Mouse (Mus musculus) liver, embryonic 14.5 days (tissue): Measurements from ENCODE around the gene Hal. TPM values are rescaled to one million over a fixed set of nuclear protein-coding genes. Genes with fewer than 3 reads are reported as not detected.

Experiments used
- ATAC-seq: fragments of 200-750 bp; cut with Nextera tagmentation; 2 replicates; pipeline ENCODE4 v1.8.0; 2017; ENCODE audit warnings: moderate number of reproducible peaks, mild to moderate bottlenecking, moderate library complexity; ENCODE audit not compliant: insufficient read depth
- DNase-seq, 3 experiments: peaks; one replicate each; pipeline ENCODE4 v3.0.0-alpha.2; 2012 to 2013; ENCODE audit warnings: low read depth in 3 of 3, low spot score in 3 of 3
- H3K27ac ChIP-seq: fragments of 300-500 bp; sonication (generic); 2 replicates; pipeline ENCODE4 v1.5.1; 2014; ENCODE audit warnings: moderate library complexity, mild to moderate bottlenecking, control low read depth, inconsistent platforms
- H3K27me3 ChIP-seq: fragments of 300-500 bp; sonication (generic); 2 replicates; pipeline ENCODE4 v1.6.1; 2014; ENCODE audit warnings: mild to moderate bottlenecking, low read length, moderate library complexity; ENCODE audit not compliant: control insufficient read depth, insufficient read depth
- H3K36me3 ChIP-seq: fragments of 300-500 bp; sonication (generic); replicated peaks from 2 replicates; pipeline ENCODE4 v1.6.1; 2014; ENCODE audit warnings: low read depth; ENCODE audit not compliant: control insufficient read depth, insufficient read depth
- H3K4me1 ChIP-seq, 2 experiments: fragments of 200-500 bp in 1 of 2; fragments of 300-500 bp in 1 of 2; sonication (generic) in 1 of 2; replicated peaks; 2 replicates each; pipeline ENCODE4 v1.6.1; 2012 to 2014; ENCODE audit warnings: antibody characterized with exemption in 1 of 2, inconsistent platforms in 1 of 2, low read length in 1 of 2; ENCODE audit not compliant: control insufficient read depth in 2 of 2, insufficient read depth in 2 of 2
- H3K4me2 ChIP-seq: fragments of 300-500 bp; sonication (generic); 2 replicates; pipeline ENCODE4 v1.6.1; 2014; ENCODE audit warnings: low read depth, mild to moderate bottlenecking, control low read depth, moderate library complexity
- H3K4me3 ChIP-seq, 2 experiments: fragments of 200-500 bp in 1 of 2; fragments of 300-500 bp in 1 of 2; sonication (generic) in 1 of 2; 2 replicates each; pipeline ENCODE4 v1.5.1; 2012 to 2014; ENCODE audit warnings: low read depth in 2 of 2, low read length in 2 of 2, mild to moderate bottlenecking in 2 of 2, control low read depth in 1 of 2, inconsistent platforms in 1 of 2, moderate library complexity in 1 of 2; ENCODE audit not compliant: insufficient read depth in 1 of 2
- H3K9ac ChIP-seq: fragments of 300-500 bp; sonication (generic); replicated peaks from 2 replicates; pipeline ENCODE4 v1.6.1; 2014; ENCODE audit warnings: mild to moderate bottlenecking, control low read depth, moderate library complexity
- H3K9me3 ChIP-seq: fragments of 300-500 bp; sonication (generic); 2 replicates; pipeline ENCODE4 v1.6.1; 2016; ENCODE audit warnings: low read length, mixed read lengths; ENCODE audit not compliant: control insufficient read depth
- CTCF ChIP-seq: IDR thresholded peaks from 2 replicates; pipeline ENCODE4 v1.5.1; 2016; ENCODE audit warnings: antibody characterized with exemption, low read depth, control low read depth
- EP300 ChIP-seq: IDR thresholded peaks from 2 replicates; pipeline ENCODE4 v1.6.1; 2016; ENCODE audit warnings: antibody characterized with exemption, low read depth
- WGBS: fragments of 180-500 bp; shearing (Covaris S2); extraction: QIAGEN DNeasy Blood & Tissue Kit; methylation state at CpG from one replicate; pipeline ENCODE4 v1.1.7; 2014; ENCODE audit not compliant: insufficient replicate concordance; 5-methylcytosine and 5-hydroxymethylcytosine counted together
- polyA plus RNA-seq, 2 experiments: library from polyadenylated mRNA; depleted of rRNA in 1 of 2; stranded (reverse) in 1 of 2; unstranded in 1 of 2; fragments of >200 nt; fragmentation: Nextera tagmentation in 1 of 2; extraction: Ambion mirVana in 1 of 2; gene quantifications; 2 replicates each; pipeline versions ENCODE4 v1.2.1 to v1.2.3; 2012 to 2014

Hal gene
- polyA plus RNA-seq, 2 experiments = 2.1 to 4.7 TPM

DNA sequence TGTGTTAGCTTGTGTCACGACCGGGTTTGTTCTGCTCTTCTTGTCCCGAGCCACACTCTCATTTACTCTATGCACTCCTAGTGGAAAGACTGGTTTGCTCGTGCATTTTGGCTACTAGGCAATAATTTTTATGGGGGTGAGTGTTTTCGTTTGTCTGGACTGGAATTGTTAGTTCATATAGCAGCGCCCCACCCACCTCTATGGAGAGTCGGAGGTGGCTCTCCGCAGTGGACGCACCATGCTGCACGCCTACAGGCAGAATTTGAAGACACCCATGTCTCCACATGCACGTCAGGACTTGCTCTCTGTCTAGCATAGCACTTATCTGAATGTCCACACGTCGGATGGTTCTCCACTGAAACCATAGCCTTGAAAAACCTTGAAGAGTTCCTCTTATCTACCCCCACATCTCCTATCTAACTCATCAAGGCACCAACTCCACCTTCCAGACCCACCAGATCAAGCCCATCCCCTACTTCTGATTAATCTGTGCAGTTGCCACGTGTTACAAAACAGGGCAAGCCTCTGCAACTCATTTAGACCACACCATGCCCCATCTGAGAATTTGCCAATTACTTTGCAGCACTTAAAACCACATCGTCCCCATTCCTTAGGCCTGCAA, 21.1 kb downstream of the Hal start:
- Histone ChIP-seq H3K4me3 (no peak overlapping the region), H3K4me2 (no peak overlapping the region), H3K36me3 (no peaks in the 10 kb centered on the region), H3K9me3 (no peaks in the 10 kb centered on the region), H3K27me3 (no peaks in the 10 kb centered on the region), H3K9ac (no peak overlapping the region), H3K27ac (no peak overlapping the region), H3K4me1 (no peaks in the 10 kb centered on the region)
- DNase-seq (no peak), ATAC-seq (no peak)
- WGBS = 58% methylated on average over 15 of the region's 15 CpGs
- TF ChIP-seq EP300 (no peak), CTCF (no peak)

DNA sequence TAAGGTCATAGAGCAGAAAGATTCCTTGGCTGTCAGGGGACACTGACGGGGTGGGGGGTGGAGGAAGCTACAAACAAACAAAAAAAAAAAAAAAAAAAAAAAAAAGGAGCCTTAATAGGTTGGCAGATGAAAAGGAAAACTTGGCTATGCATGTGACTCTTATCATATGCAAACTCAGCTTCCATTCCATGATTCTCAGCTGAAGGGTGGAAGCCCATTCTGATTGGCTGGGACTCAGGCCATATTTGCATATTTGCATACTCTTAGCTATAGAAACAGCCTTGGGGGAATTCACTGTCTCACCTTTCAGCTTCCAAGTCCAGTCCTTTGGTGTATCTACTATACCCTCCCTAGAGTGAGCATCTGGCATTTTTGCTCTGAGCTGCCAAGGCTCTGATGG, 26.9 kb downstream of the Hal start:
- H3K4me2 ChIP-seq = no peak overlapping the region
- ATAC-seq (no peak), DNase-seq (no peak)
- H3K4me3 ChIP-seq = no peak overlapping the region
- TF ChIP-seq CTCF (no peak), EP300 (no peak)
- 19% methylated on average over 1 of the region's 1 CpGs for WGBS
- no peak overlapping the region for H3K9ac ChIP-seq
- no peak overlapping the region for H3K27ac ChIP-seq
- no peaks in the 10 kb centered on the region for H3K36me3 ChIP-seq
- no peaks in the 10 kb centered on the region for H3K9me3 ChIP-seq
- H3K27me3 ChIP-seq = no peaks in the 10 kb centered on the region
- peaks cover 0 to 12% of the 10 kb centered on the region in 2 experiments; a peak in 2 of 4 replicates for H3K4me1 ChIP-seq

DNA sequence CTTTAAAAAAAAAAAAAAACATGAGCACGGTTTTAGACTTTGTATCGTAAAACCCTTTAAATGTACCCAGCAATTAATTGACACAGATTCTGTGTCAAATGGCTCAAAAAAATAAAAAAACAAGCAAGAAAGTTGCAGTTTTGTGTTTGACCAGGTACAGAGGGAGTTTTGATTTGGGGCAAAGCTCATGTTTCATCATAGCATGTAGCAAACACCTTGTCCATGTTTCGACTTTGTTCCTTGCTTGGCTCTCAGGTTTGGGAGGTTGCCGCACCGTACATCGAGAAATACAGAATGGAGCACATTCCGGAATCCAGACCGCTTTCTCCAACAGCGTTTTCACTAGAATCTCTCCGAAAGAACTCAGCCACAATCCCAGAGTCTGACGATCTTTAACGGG, 27.4 kb downstream of the Hal start:
- no peak overlapping the region for H3K27ac ChIP-seq
- H3K27me3 ChIP-seq = no peaks in the 10 kb centered on the region
- H3K9ac ChIP-seq = no peak overlapping the region
- no peak for ATAC-seq
- TF ChIP-seq EP300 = no peak
- TF ChIP-seq CTCF = no peak
- no peak overlapping the region for H3K4me2 ChIP-seq
- no peaks in the 10 kb centered on the region for H3K9me3 ChIP-seq
- peaks cover 0 to 12% of the 10 kb centered on the region in 2 experiments; a peak in 2 of 4 replicates for H3K4me1 ChIP-seq
- DNase-seq = no peak
- 73% methylated on average over 12 of the region's 12 CpGs for WGBS
- H3K36me3 ChIP-seq = no peaks in the 10 kb centered on the region
- no peak overlapping the region for H3K4me3 ChIP-seq

DNA sequence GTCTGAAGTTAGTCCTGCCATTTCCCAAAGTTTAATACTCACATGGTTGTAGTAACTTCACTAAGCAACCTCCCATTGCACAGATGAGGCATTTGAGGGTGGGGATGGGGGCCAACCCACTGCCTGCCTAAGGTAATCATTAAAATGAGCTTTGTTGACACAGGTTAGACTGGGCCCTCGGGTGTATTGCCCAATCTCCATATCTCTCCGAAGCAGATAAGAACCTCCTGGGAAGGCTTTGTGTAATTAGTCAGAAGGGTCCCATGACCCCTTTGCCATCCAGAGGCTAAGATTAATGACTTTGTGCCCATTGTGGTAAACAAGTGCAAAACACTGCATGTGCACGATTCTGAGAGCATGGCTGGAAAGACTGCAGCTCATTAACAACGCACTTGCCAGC, 29.2 kb downstream of the Hal start:
- Histone ChIP-seq H3K9ac (no peak overlapping the region), H3K27ac (no peak overlapping the region), H3K4me3 (no peak overlapping the region), H3K4me2 (no peak overlapping the region), H3K36me3 (no peaks in the 10 kb centered on the region), H3K9me3 (no peaks in the 10 kb centered on the region), H3K4me1 (peaks cover 0 to 12% of the 10 kb centered on the region in 2 experiments; a peak in 2 of 4 replicates), H3K27me3 (no peaks in the 10 kb centered on the region)
- peak; percentile 79 for ATAC-seq
- 25% methylated on average over 4 of the region's 4 CpGs for WGBS
- DNase-seq = peak in 2 of 3 experiments; percentile 22 to 27
- no peak for TF ChIP-seq EP300
- no peak for TF ChIP-seq CTCF

DNA sequence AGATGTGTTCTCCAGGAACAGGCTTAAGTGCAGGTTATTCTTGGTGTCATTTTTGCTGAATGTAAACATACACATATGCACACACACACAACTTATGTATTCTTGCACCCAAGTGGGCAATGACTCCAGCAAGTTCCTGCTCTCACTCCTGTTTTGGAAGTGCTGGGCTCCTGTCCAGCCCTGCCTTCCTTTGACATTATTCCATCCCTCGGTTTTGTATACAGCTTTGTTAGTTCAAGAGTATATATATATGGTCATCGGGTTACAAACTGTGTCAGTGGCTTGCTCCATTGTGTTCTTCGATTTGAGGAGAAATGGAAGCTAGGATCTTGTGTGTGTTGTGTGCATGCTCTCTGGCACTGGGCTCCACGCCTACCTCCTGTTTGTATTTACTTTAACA, 29.6 kb downstream of the Hal start:
- ATAC-seq = peak; percentile 17; the same call in 1 of the 2 replicates
- Histone ChIP-seq H3K4me1 (peaks cover 0 to 12% of the 10 kb centered on the region in 2 experiments; a peak in 2 of 4 replicates), H3K36me3 (no peaks in the 10 kb centered on the region), H3K27me3 (no peaks in the 10 kb centered on the region), H3K4me3 (no peak overlapping the region), H3K9ac (no peak overlapping the region), H3K9me3 (no peaks in the 10 kb centered on the region), H3K4me2 (no peak overlapping the region), H3K27ac (no peak overlapping the region)
- TF ChIP-seq CTCF = no peak
- no peak for TF ChIP-seq EP300
- DNase-seq = no peak
- WGBS = 51% methylated on average over 4 of the region's 4 CpGs
